Mouse (Mus musculus) brain, embryonic 14.5 days (tissue): ENCODE measurements at regions not wholly inside any gene's neighbourhood (a gene's known extent, or its start where the extent isn't known, plus 50 kb on each side); places are given as distances from the start of the nearest gene placed in this dataset.

Experiments
- CTCF ChIP-seq: fragments of 200-500 bp; IDR thresholded peaks from 2 replicates; pipeline ENCODE4 v1.5.1; 2012; ENCODE audit warnings: inconsistent platforms, mild to moderate bottlenecking, moderate library complexity, borderline replicate concordance; ENCODE audit not compliant: insufficient read depth, insufficient read length; ENCODE audit errors: extremely low read depth
- POLR2A ChIP-seq: fragments of 200-500 bp; IDR thresholded peaks from 2 replicates; pipeline ENCODE4 v1.6.1; 2012; ENCODE audit warnings: mild to moderate bottlenecking, inconsistent platforms, borderline replicate concordance; ENCODE audit not compliant: poor library complexity, insufficient read depth, insufficient read length, severe bottlenecking; ENCODE audit errors: extremely low read depth

GRCm38 (mm10) chr7:68621080-68621479 is 128.0 kb downstream of the Arrdc4 start:
- TF ChIP-seq POLR2A (no peak), CTCF (no peak)
